In the genomic region with DNA sequence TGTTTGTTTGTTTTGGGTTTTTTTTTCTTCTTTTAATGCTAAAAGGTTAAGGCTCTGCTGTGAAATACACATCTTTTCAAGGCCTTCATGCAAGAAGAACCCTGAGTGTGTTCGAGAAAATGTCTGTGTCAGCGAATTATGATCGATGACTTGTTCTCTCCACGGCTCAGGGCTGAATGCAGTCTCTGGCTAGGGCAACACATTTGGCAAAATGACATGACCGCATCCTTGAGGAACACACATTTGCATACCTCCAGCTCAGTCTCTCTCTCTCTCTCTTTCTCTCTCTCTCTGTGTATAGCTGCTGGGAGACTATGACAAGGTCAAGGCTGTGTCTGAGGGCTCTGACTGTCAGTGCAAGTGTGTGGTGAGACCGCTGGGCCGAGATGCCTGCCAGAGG, we compare ENCODE assay signal across 17 mouse cellular contexts. TPM values are rescaled to one million over a fixed set of nuclear protein-coding genes. Genes with fewer than 3 reads are reported as not detected.
A peak's percentile ranks its signal among the peaks of the same experiment; 100 is the strongest.
DNase-seq lines count a peak whose midpoint lies in the region; ATAC-seq and TF ChIP-seq lines count a peak whose summit lies in the region.
"Had no signal": no experiment of that assay in that cellular context is flagged by ENCODE, and none has a peak within 500 bp of the region (broad histone marks: within the 10 kb centered on the region; RNA-seq: fewer than 3 reads in every experiment).

No protein-coding gene starts in this region.

- ATAC-seq in embryonic facial prominence, embryonic 14.5 days (ENCODE audit: low read depth), result no peak
- no peak for ATAC-seq in heart, embryonic 16.5 days (replicated peaks; ENCODE audit: extremely low read depth, insufficient read depth, low FRiP score)
- no peak for ATAC-seq in limb, embryonic 14.5 days (ENCODE audit: low FRiP score, low read depth)
- ATAC-seq: forebrain, embryonic 15.5 days; midbrain, embryonic 16.5 days had no signal

- no peak overlapping the region for H3K4me3 ChIP-seq in embryonic facial prominence, embryonic 14.5 days (ENCODE audit: low read depth, low read length)
- no peak overlapping the region for H3K4me3 ChIP-seq in embryonic facial prominence, embryonic 10.5 days
- no peak overlapping the region for H3K4me3 ChIP-seq in heart, embryonic 16.5 days (ENCODE audit: low read length)
- H3K4me3 ChIP-seq in CH12.LX (replicated peaks in 1 of 3; ENCODE audit: low read depth in 2 of 3, low read length in 2 of 3, poor library complexity in 1 of 3), result no peak overlapping the region
- no peak overlapping the region for H3K4me3 ChIP-seq in limb, embryonic 14.5 days (replicated peaks; ENCODE audit: low read length)
- H3K4me3 ChIP-seq in thymus, adult 2 months (ENCODE audit: control insufficient read depth, insufficient read depth, low read length), result no peak overlapping the region
- H3K4me3 ChIP-seq: embryonic facial prominence, embryonic 13.5 days; forebrain, embryonic 15.5 days had no signal

- no peak for TF ChIP-seq RAD21 in CH12.LX (IDR thresholded peaks at IDR 0.05; ENCODE audit: low read depth, low read length)

- H3K9ac ChIP-seq in embryonic facial prominence, embryonic 14.5 days (ENCODE audit: low read depth, low read length), result 0 out of 2 replicates have a peak overlapping the region, but pooled peaks have one; percentile 8
- H3K9ac ChIP-seq in heart, embryonic 16.5 days (ENCODE audit: low read length), result peak overlapping the region; percentile 3; the same call in 1 of the 2 replicates
- no peak overlapping the region for H3K9ac ChIP-seq in CH12.LX (ENCODE audit: insufficient read depth, low read depth)
- H3K9ac ChIP-seq in limb, embryonic 14.5 days (ENCODE audit: low read depth, low read length, severe bottlenecking), result 0 out of 2 replicates have a peak overlapping the region, but pooled peaks have one; percentile 9
- H3K9ac ChIP-seq: embryonic facial prominence, embryonic 13.5 days; forebrain, embryonic 15.5 days; stomach, embryonic 15.5 days had no signal

- no peak for TF ChIP-seq EP300 in CH12.LX (IDR thresholded peaks at IDR 0.05; ENCODE audit: low read length)

- peaks cover 25% of the 10 kb centered on the region; the same call in 1 of the 2 replicates for H3K4me1 ChIP-seq in embryonic facial prominence, embryonic 14.5 days (ENCODE audit: control insufficient read depth, insufficient read depth, low read length)
- peaks cover 28% of the 10 kb centered on the region for H3K4me1 ChIP-seq in embryonic facial prominence, embryonic 10.5 days
- H3K4me1 ChIP-seq in heart, embryonic 16.5 days (ENCODE audit: control insufficient read depth, insufficient read depth, low read length), result peaks cover 32% of the 10 kb centered on the region
- H3K4me1 ChIP-seq in CH12.LX (ENCODE audit: control insufficient read depth in 1 of 2, insufficient read depth in 2 of 2), result peaks cover 2 to 9% of the 10 kb centered on the region in 2 experiments; a peak in 3 of 4 replicates
- peaks cover 24% of the 10 kb centered on the region for H3K4me1 ChIP-seq in limb, embryonic 14.5 days (ENCODE audit: control insufficient read depth, insufficient read depth, low read length)
- H3K4me1 ChIP-seq in thymus, adult 2 months (replicated peaks; ENCODE audit: control insufficient read depth, insufficient read depth, low read length), result peaks cover 5% of the 10 kb centered on the region; the same call in 1 of the 2 replicates

- no peak for TF ChIP-seq CTCF in CH12.LX (conservative IDR thresholded peaks at IDR 0.05 in 1 of 2, IDR thresholded peaks at IDR 0.05 in 1 of 2; ENCODE audit: low read depth in 2 of 2, low read length in 2 of 2)
- TF ChIP-seq CTCF in thymus, adult 2 months (IDR thresholded peaks at IDR 0.05; ENCODE audit: borderline replicate concordance, control insufficient read depth, extremely low read depth, insufficient read depth, low read length, poor library complexity), result no peak

- H3K27ac ChIP-seq in embryonic facial prominence, embryonic 14.5 days (replicated peaks; ENCODE audit: low read depth, low read length), result no peak overlapping the region
- H3K27ac ChIP-seq in embryonic facial prominence, embryonic 10.5 days (replicated peaks), result no peak overlapping the region
- no peak overlapping the region for H3K27ac ChIP-seq in heart, embryonic 16.5 days (ENCODE audit: low read length)
- no peak overlapping the region for H3K27ac ChIP-seq in CH12.LX (ENCODE audit: insufficient read depth, low read depth)
- no peak overlapping the region for H3K27ac ChIP-seq in limb, embryonic 14.5 days (replicated peaks; ENCODE audit: low read depth, low read length)
- H3K27ac ChIP-seq in thymus, adult 2 months (ENCODE audit: control insufficient read depth, insufficient read depth, low read length), result no peak overlapping the region
- H3K27ac ChIP-seq: embryonic facial prominence, embryonic 13.5 days; forebrain, embryonic 15.5 days; macrophage had no signal

- no peak for DNase-seq in embryonic facial prominence, embryonic 14.5 days (ENCODE audit: low spot score)
- DNase-seq in embryonic facial prominence, embryonic 10.5 days (ENCODE audit: low spot score), result no peak
- DNase-seq in heart, adult 11 months, result no peak
- no peak for DNase-seq in CH12.LX (ENCODE audit: extremely low read depth)
- no peak for DNase-seq in limb, embryonic 14.5 days (ENCODE audit: low spot score)
- DNase-seq in thymus, adult 2 months, result no peak
- no peak for DNase-seq in cerebellum, adult 11-12 months
- DNase-seq: cerebellum, postnatal 25 days; gastrocnemius, postnatal 36 days; right cerebral cortex, postnatal 4 days had no signal

- H3K27me3 ChIP-seq in embryonic facial prominence, embryonic 14.5 days (replicated peaks; ENCODE audit: control insufficient read depth, insufficient read depth, low read length), result no peaks in the 10 kb centered on the region
- peaks cover 25% of the 10 kb centered on the region for H3K27me3 ChIP-seq in embryonic facial prominence, embryonic 10.5 days (replicated peaks; ENCODE audit: low read depth, poor library complexity, severe bottlenecking)
- no peaks in the 10 kb centered on the region for H3K27me3 ChIP-seq in heart, embryonic 16.5 days (ENCODE audit: control insufficient read depth, insufficient read depth, low read length)
- H3K27me3 ChIP-seq in CH12.LX (replicated peaks), result peaks cover 11% of the 10 kb centered on the region
- no peaks in the 10 kb centered on the region for H3K27me3 ChIP-seq in limb, embryonic 14.5 days (ENCODE audit: control insufficient read depth, insufficient read depth, low read length)
- peaks cover 7% of the 10 kb centered on the region; the same call in 1 of the 2 replicates for H3K27me3 ChIP-seq in thymus, adult 2 months (ENCODE audit: control insufficient read depth, insufficient read depth, low read length)
- H3K27me3 ChIP-seq: embryonic facial prominence, embryonic 13.5 days; forebrain, embryonic 15.5 days; stomach, embryonic 15.5 days had no signal

- no peaks in the 10 kb centered on the region for H3K9me3 ChIP-seq in embryonic facial prominence, embryonic 14.5 days (ENCODE audit: control insufficient read depth, low read length)
- H3K9me3 ChIP-seq in embryonic facial prominence, embryonic 10.5 days, result no peaks in the 10 kb centered on the region
- H3K9me3 ChIP-seq in heart, embryonic 16.5 days (replicated peaks; ENCODE audit: control insufficient read depth, low read length), result no peaks in the 10 kb centered on the region
- H3K9me3 ChIP-seq in CH12.LX (replicated peaks; ENCODE audit: low read length), result no peaks in the 10 kb centered on the region
- H3K9me3 ChIP-seq in limb, embryonic 14.5 days (ENCODE audit: control insufficient read depth, low read length), result no peaks in the 10 kb centered on the region
- H3K9me3 ChIP-seq: embryonic facial prominence, embryonic 13.5 days; forebrain, embryonic 15.5 days; G1E; stomach, embryonic 15.5 days had no signal

- dilution Hi-C loops in CH12.LX (cut with MboI; ENCODE audit: extremely low pct_ligation_motif_present, extremely low pct_unique_long_range_greater_than_20kb, low sequenced_read_pairs), result no loop called here

- 79% methylated on average over 7 of the region's 7 CpGs for WGBS in embryonic facial prominence, embryonic 14.5 days
- 91% methylated on average over 7 of the region's 7 CpGs for WGBS in embryonic facial prominence, embryonic 10.5 days
- WGBS in heart, embryonic 16.5 days, result 67% methylated on average over 7 of the region's 7 CpGs
- 86% methylated on average over 7 of the region's 7 CpGs for WGBS in limb, embryonic 14.5 days
- WGBS in thymus, adult 2 months, result 91% methylated on average over 7 of the region's 7 CpGs

- in situ Hi-C loops in CH12.LX (cut with MboI; ENCODE audit: low pct_ligation_motif_present, low pct_unique_long_range_greater_than_20kb, low sequenced_read_pairs), result loop anchor here (25.0 kb wide), 2 partner anchors 190 to 340 kb away; partner anchors contain the start of gene Fcgr2b

- no peaks in the 10 kb centered on the region for H3K79me2 ChIP-seq in CH12.LX (replicated peaks; ENCODE audit: control insufficient read depth, extremely low read depth, insufficient read depth, poor library complexity, severe bottlenecking)

- no peak for TF ChIP-seq POLR2A in CH12.LX (IDR thresholded peaks at IDR 0.05; ENCODE audit: low read depth, low read length)
- no peak for TF ChIP-seq POLR2A in limb, embryonic 14.5 days (IDR thresholded peaks at IDR 0.05; ENCODE audit: borderline replicate concordance, extremely low read depth, insufficient read depth, insufficient read length)
- no peak for TF ChIP-seq POLR2A in thymus, adult 2 months (IDR thresholded peaks at IDR 0.05; ENCODE audit: control insufficient read depth, extremely low read depth, insufficient read depth, low read length, poor library complexity)

- no peaks in the 10 kb centered on the region for H3K36me3 ChIP-seq in embryonic facial prominence, embryonic 14.5 days (ENCODE audit: control insufficient read depth, insufficient read depth, low read length)
- no peaks in the 10 kb centered on the region; the same call in 1 of the 2 replicates for H3K36me3 ChIP-seq in embryonic facial prominence, embryonic 10.5 days (replicated peaks)
- peaks cover 8% of the 10 kb centered on the region for H3K36me3 ChIP-seq in heart, embryonic 16.5 days (ENCODE audit: control insufficient read depth, insufficient read depth)
- no peaks in the 10 kb centered on the region for H3K36me3 ChIP-seq in CH12.LX (replicated peaks in 1 of 2; ENCODE audit: control insufficient read depth in 1 of 2, insufficient read depth in 1 of 2, low read length in 1 of 2)
- peaks cover 3% of the 10 kb centered on the region; the same call in 1 of the 2 replicates for H3K36me3 ChIP-seq in limb, embryonic 14.5 days (ENCODE audit: control insufficient read depth, insufficient read depth, low read length)
- no peaks in the 10 kb centered on the region for H3K36me3 ChIP-seq in thymus, adult 2 months (ENCODE audit: control insufficient read depth, insufficient read depth, low read length)
- H3K36me3 ChIP-seq: embryonic facial prominence, embryonic 13.5 days; G1E; stomach, embryonic 15.5 days had no signal

- H3K4me2 ChIP-seq in embryonic facial prominence, embryonic 14.5 days (ENCODE audit: low read depth, low read length), result no peak overlapping the region
- no peak overlapping the region for H3K4me2 ChIP-seq in heart, embryonic 16.5 days (ENCODE audit: low read depth, low read length)
- no peak overlapping the region for H3K4me2 ChIP-seq in CH12.LX (ENCODE audit: insufficient read depth, low read depth, poor library complexity, severe bottlenecking)
- H3K4me2 ChIP-seq in limb, embryonic 14.5 days (replicated peaks; ENCODE audit: low read depth, low read length, severe bottlenecking), result peak overlapping the region; percentile 23; the same call in 1 of the 2 replicates

RNA-seq across cellular contexts. Expression of gene Olfml2b, which starts 3.0 kb away (rescaled TPM):
- polyA plus RNA-seq in embryonic facial prominence, embryonic 14.5 days (2014; fragmentation: Nextera tagmentation; extraction: Ambion mirVana), result 43.7 and 46.6 TPM in 2 replicates
- polyA plus RNA-seq in embryonic facial prominence, embryonic 10.5 days (2016; fragmentation: Nextera tagmentation; extraction: Ambion mirVana), result 5.5 and 6.0 TPM in 2 replicates
- polyA plus RNA-seq in heart, embryonic 16.5 days (2015; fragmentation: Nextera tagmentation; extraction: Ambion mirVana), result 29.5 and 30.2 TPM in 2 replicates
- 0.84 and 1.0 TPM in 2 replicates for total RNA-seq in CH12.LX (2012; rRNA removed)
- 0.35 and 0.39 TPM in 2 replicates for total RNA-seq in CH12.LX (2014; rRNA removed)
- 0.31 and 0.34 TPM in 2 replicates for polyA plus RNA-seq in CH12.LX (2012; ENCODE audit: insufficient read length, low read depth)
- polyA plus RNA-seq in limb, embryonic 14.5 days (2012; rRNA removed), result 50.4 and 57.7 TPM in 2 replicates
- polyA plus RNA-seq in limb, embryonic 14.5 days (2014; fragmentation: Nextera tagmentation; extraction: Ambion mirVana), result 50.6 and 59.1 TPM in 2 replicates
- polyA plus RNA-seq in thymus, adult 2 months (2012; rRNA removed), result 3.9 and 4.8 TPM in 2 replicates
- polyA plus RNA-seq: G1E had no signal

RNA-seq across cellular contexts. Expression of gene Nos1ap, which starts 57.7 kb away (rescaled TPM):
- 6.6 and 7.7 TPM in 2 replicates for polyA plus RNA-seq in embryonic facial prominence, embryonic 14.5 days (2014; fragmentation: Nextera tagmentation; extraction: Ambion mirVana)
- 6.5 and 8.9 TPM in 2 replicates for polyA plus RNA-seq in embryonic facial prominence, embryonic 10.5 days (2016; fragmentation: Nextera tagmentation; extraction: Ambion mirVana)
- polyA plus RNA-seq in heart, embryonic 16.5 days (2015; fragmentation: Nextera tagmentation; extraction: Ambion mirVana), result 14.6 and 15.9 TPM in 2 replicates
- total RNA-seq in CH12.LX (2012; rRNA removed), result not detected in 2 replicates
- not detected in 2 replicates for total RNA-seq in CH12.LX (2014; rRNA removed)
- not detected in 2 replicates for polyA plus RNA-seq in CH12.LX (2012; ENCODE audit: insufficient read length, low read depth)
- polyA plus RNA-seq in limb, embryonic 14.5 days (2012; rRNA removed), result 11.6 and 12.3 TPM in 2 replicates
- 10.2 and 10.4 TPM in 2 replicates for polyA plus RNA-seq in limb, embryonic 14.5 days (2014; fragmentation: Nextera tagmentation; extraction: Ambion mirVana)
- polyA plus RNA-seq in thymus, adult 2 months (2012; rRNA removed), result 3.1 and 3.3 TPM in 2 replicates
